Mouse (Mus musculus): ENCODE data around the gene Lpcat3.
"Not testable (repeated sequence)": the region's sequence is repeated elsewhere in the genome, so short reads cannot be mapped to it uniquely, and the experiment has no call there.

Lpcat3 gene

DNA sequence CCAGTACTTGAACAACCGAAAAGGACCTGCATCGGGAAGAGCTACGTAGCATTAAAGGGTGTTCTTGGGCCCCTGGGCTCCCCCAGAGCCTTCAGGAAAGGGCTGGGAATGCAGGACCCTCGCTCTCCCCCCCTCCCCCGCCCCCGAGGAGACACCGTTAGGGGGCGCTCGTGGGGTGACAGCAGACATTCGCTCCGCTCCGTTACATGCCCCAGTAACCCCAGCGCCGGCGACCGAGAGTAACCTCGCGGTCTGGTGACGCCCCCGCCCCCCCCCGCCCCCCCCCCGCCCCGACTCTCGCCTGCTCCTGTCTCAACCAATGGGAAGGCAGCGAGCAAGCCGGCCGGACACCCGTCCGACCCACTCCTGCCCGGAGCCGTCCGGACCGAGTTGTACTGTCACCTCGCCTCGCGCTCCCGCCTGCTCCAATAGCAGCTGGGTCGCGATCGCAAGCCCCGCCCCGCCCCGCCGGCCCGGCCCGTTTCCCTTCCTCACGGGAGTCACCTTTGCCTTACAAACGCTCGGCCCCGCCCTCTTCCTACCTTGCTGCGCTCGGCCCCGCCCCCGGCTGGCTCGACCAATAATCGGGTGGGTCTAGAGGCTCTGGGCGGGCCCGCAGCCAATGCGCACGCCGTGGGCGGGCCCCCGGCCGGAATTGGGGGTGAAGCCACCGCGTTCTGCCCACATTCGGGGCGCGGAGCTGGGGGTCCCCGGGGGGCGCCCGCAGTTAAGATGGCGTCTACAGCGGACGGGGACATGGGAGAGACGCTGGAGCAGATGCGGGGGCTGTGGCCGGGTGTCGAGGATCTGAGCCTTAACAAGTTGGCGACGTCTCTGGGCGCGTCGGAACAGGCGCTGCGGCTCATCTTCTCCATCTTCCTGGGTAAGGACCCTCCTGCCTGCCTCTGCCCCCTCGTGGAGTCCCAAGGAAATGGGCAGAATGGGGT is at the start of gene Lpcat3:
TSS of gene Lpcat3 (plus strand) at position 551 of the 947 bp plus-strand sequence.
- DNase-seq (ENCODE audit: extremely low read depth, insufficient read length, low spot score): peak; percentile 99

DNA sequence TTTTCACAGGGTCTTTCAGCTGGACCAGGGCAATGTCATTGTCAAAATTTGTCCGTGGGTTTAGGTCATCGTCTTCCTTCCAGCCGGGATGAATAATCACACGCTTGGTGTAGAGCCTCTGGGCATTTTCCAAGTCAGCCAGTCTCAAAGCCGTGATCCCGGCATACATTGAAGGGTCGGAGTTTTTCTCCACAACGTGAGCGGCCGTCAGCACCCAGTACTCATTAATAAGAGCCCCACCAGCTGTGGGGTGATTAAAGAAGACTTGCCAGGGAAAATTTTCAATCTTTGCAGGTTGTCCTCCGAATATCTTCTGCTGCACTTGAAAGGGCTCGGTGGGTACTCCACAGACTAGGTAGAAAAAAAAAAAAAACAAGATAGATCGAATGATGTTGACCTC is 37.2 kb upstream of the Lpcat3 start:
- DNase-seq (ENCODE audit: extremely low read depth, insufficient read length, low spot score): no peak

DNA sequence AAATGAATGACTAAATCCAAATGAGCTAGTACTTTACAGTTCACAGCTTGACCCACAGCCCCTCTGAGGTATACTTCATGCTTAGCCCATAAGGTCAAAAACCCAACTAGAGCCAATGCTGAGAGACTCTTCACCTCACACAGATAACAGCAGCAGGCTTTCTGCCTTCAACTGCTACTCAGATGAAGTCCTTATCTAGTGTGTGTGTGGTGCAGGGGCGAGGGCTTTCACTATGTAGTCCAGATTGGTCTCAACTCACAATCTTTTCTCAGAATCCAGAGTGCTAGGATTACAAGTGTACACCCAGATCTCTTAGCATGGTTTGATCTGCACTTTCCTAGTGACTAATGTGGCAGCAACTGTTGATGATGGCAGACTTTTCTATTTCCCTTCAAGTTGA is 36.6 kb upstream of the Lpcat3 start:
- not testable (repeated sequence) for DNase-seq (ENCODE audit: extremely low read depth, insufficient read length, low spot score)

DNA sequence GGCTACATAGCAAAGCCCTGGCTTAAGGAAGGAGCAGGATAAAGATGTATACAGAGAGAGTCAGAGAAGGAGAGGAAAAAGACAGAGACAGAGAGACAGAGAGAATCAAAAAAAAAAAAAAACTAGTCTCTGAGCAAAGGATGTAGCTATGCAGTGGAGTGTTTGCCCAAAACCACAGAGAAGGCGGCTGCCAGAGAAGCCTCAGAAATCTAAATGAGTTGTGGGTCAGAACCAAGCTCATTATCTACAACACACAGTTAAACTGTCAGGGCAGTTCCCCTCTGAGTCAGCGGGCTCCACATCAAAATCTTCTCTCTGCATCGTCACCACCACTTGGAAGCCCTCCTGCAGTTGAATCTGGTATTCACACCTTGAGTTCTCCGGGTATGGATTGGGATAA is 32.1 kb upstream of the Lpcat3 start:
- DNase-seq (ENCODE audit: extremely low read depth, insufficient read length, low spot score): peak; percentile 7

DNA sequence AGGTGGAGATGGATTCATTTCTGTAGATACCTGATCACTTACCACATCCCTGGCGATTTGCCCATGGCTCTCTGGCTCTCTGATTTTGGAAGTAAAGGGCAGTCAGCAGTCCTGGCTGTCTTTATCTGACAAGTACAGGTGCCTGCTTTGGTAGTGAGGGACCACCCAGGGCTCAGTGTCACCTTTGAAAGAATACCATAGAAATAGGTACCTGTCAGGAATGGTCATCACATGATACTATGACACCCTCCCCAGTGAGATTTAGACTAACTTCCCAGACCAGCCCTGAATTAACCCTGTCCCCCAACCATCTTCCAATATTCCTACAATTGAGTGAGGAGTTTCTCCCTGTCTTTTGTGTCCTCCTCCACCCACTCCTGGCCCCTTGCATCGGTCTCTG is 26.8 kb upstream of the Lpcat3 start, which contains the start of gene C1s2:
TSS of gene C1s2 (minus strand) at position 101 of the 400 bp plus-strand sequence.
- DNase-seq (ENCODE audit: extremely low read depth, insufficient read length, low spot score): not testable (repeated sequence)

DNA sequence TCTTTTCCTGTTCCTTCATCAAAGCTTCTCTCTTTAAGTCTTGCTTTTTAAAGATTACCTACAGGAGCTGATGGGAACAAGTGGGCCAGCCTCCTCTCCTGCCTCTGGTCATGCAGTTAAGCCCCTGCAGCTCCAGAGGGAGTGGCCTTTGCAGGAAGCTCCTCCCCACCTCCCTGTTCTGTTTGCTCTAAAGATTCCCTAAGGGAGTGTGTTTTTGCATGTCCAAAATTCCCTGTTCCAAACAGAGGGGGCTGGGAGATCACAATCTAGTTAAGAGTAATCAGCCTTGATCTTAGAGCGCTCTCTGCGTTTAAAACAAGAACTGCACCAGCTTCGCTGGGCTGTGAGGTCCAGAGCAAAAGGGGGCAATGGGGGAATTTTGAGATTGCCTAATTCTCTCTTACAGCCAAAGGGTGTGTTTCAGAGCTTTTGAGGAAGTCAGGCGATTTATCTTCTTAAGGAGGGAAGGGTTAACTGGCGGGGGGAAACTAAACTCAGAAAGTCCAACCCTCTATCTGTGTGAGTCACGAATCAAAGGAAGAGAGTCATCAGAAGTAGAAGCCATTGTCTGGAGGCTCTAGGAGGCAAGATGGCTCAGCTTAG is 25.9 kb upstream of the Lpcat3 start:
- DNase-seq (ENCODE audit: extremely low read depth, insufficient read length, low spot score): not testable (repeated sequence)

DNA sequence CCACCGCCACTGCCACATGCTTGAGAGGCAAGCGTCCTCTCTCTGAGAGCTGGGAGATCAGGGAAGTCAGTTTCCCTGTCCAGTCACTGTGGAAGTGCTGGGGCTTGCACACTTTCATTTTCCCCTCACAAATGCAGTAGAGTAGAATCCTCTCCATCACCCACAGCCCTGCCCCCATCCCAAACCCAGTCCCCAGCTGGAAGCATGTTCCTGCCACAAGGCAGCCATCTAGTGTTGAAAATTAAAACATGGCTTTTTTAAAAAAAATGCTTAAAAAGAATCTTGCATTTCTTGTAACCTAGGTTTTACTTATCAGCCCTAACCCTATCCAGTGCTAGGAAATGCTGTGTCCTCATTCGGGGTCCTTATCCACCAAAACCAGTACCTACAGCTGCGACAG is 22.8 kb upstream of the Lpcat3 start:
- DNase-seq (ENCODE audit: extremely low read depth, insufficient read length, low spot score): no peak

DNA sequence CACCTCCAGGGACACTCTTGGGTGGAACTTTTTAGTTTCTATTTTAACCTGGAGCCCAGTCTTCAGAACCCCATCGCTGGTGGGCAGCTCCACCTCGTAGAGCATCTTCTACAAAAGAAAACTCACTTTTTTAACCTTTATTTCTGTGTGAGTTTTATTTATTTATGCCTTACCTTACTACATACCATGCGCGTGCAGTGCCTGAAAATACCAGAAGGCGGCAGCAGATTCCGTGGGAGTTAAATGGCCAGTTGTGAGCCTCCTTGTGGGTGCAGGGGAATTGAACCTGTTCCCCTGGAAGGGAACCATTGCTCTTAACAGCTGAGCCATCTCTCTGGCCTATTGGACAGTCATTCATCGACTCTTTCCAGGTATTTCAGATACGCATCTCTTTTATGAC is 21.8 kb upstream of the Lpcat3 start:
- peak; percentile 31 for DNase-seq (ENCODE audit: extremely low read depth, insufficient read length, low spot score)

DNA sequence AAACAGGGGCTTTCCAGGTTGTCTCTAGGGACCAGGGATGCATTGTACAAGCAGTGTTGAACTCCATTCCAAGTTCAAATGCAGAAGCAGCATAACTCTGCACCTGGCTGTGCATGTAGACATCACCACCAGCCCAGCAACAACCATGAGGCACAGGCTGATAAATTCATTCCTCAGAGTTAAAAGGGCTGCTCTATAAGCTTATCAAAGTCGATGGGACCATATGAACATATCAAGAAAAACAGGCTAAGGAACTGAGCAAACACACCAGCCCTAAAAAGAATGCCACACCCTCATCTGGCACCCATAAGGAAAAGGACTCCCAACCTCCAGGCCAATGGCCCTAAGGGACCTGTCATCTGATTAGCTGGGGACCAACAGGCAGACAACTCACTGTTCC is 16.4 kb upstream of the Lpcat3 start:
- no peak for DNase-seq (ENCODE audit: extremely low read depth, insufficient read length, low spot score)

DNA sequence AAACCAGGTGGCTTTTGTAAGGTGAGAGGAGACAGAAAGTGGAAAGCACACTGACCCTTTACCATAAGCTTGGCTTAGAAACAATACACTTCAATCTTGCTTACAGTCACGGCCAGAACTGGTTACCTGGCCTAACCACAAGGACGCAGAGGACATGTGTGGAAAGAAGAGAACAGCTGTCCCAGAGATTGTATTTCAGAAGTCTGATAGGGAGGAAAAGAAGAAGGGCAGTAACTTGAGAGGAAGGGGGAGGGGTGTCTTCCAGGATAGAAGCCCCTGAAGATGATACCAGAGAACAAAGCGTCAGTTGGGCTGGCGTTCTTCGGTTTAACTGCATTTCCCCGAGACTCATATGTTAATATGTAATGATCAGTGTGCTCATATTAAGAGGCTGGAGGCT is 6.9 kb upstream of the Lpcat3 start:
- no peak for DNase-seq (ENCODE audit: extremely low read depth, insufficient read length, low spot score)

DNA sequence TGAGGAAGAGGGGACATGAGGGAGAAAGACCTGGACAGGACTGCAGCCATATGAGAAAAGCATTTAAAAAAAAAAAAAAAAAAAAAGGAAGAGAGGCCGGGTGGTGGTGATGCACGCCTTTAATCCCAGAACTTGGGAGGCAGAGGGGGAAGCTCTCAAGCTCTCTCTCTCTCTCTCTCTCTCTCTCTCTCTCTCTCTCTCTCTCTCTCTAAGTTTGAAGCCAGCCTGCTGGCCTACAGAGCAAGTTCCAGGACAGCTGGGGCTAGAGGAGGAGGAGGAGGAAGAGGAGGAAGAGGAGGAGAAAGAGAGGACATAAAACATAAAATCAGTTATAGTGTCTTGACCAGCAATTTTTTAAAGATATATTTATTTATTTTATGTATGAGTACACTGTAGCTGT is 4.8 kb upstream of the Lpcat3 start:
- no peak for DNase-seq (ENCODE audit: extremely low read depth, insufficient read length, low spot score)

DNA sequence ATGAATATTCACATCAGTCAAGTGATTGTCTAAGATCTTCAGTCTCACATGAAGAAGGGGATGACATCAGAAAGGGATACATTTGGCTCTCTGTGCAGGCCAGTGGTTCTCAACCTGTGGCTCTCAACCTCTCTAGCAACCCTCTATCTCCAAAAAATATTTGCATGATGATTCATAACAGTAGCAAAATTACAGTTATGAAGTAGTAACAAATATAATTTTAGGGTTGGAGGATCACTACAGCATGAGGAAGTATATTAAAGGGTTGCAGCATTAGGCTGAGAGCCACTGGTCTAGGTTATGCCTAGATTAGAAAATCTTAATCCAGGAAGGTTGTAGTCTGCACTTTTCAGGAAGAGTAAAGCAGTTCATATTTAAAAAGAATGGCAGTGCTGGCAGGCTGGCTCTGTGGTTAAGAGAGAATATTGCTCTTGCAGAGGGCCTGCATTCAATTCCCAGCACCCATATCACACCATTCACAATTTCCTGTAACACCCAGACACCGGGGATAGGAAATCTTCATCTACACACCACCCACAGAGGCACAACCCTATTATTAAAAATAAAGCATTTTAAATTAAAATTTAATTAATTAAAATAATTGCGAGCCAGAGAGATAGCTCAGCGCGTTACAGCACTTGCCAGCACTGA is 1.5 kb upstream of the Lpcat3 start:
- DNase-seq (ENCODE audit: extremely low read depth, insufficient read length, low spot score): no peak

DNA sequence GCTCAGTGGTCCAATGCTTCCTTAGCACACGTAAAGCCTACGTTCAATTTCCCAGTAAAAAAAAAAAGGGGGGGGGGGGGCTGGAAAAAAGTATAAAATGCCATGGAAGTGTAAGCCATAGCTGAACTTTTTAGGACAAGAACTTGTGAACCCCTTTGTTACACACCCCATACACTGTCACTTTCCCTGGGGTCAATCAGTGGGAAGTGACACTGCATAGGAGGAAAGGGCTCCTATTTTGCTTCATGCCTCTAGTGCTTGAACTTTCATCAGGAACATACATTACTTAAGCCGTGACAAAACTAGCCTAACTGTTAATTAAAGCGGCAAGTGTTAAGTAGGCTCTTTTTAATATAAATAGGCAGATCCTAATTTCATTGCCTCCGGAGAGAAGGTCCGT is 832 bp upstream of the Lpcat3 start:
- DNase-seq (ENCODE audit: extremely low read depth, insufficient read length, low spot score): no peak

DNA sequence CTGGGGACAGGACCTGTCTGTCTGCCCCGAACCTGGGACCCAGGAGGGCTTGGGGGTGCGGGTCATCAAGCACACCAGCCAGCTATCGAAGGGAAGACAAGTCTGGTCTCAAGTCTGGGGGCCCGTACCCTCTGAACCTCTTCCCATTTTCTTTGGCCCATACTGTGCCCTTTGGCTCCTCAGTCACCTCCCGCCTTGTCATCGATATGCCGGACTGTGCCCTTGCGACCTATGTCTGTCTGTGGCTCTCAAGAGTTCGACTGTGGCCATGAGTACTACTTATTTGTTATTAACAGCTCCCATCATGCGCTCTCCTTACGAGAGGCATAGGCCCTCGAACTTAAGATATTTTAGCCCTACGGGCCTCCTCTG is 583 bp downstream of the Lpcat3 start:
- DNase-seq (ENCODE audit: extremely low read depth, insufficient read length, low spot score): no peak

DNA sequence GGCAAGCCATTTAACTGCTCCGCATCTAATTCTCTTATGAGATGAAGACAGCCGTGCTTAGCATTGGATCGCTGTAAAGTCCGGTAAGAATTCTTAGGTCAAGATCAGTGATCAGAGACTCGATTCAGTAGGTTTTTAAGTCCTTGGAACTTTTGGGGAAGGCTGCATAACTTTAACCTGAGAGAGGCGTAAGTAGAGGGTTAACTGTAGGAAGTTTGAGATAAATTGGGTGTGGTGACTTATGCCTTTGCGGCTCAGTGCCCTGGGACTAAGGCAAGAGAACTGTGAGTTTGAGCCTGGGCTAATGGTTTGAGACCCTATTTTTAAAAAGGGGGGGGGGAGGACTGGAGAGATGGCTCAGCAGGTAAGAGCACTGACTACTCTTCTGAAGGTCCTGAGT is 1.4 kb downstream of the Lpcat3 start:
- no peak for DNase-seq (ENCODE audit: extremely low read depth, insufficient read length, low spot score)

DNA sequence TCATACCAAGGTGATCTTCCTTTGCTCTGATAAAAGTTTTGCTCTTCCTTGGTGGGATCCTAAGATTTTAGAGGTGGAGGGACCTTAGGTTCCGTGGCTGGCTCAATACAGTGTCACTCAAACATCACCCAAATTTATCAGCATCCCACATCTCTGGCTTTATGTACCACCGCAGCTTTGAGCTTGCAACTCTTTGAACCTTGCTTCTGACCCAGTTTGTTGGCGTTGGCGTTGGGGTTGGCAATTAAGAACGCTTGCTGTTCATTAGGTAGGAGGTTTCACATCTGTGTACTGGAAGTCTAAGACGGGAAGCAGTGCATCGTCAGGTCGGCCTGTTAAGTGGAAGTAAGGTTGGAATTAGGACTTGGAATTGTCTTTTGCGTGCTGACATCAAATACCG is 2.2 kb downstream of the Lpcat3 start:
- no peak for DNase-seq (ENCODE audit: extremely low read depth, insufficient read length, low spot score)

DNA sequence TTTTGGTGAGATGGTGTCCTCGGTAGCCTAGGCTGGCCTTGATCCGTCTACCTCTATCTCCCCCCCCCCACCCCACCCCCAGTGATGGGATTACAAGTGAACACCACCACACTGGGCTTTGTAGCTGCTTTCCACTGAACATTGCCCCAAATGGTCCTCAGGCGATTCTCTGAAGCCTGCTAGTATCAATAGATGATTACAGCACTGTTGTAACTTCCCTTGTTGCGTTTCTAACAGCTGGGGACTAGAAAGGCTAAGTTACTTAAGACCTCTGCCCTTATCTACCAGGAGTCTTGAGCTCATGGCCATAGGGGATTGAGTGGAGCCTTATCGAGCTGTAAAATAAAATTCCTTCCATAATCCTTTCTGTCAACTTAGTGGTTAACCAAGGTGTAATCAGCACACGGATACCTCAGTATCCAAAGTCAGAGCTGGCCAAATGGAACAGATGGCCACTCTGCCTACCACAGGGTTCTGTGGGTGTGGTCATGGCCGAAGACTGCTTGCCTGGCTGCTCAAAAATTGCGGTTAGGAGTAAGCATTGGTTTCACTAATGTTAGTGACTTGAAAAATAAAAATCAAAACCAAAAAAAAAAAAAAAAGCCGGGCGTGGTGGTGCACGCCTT is 6.5 kb downstream of the Lpcat3 start:
- DNase-seq (ENCODE audit: extremely low read depth, insufficient read length, low spot score): no peak

DNA sequence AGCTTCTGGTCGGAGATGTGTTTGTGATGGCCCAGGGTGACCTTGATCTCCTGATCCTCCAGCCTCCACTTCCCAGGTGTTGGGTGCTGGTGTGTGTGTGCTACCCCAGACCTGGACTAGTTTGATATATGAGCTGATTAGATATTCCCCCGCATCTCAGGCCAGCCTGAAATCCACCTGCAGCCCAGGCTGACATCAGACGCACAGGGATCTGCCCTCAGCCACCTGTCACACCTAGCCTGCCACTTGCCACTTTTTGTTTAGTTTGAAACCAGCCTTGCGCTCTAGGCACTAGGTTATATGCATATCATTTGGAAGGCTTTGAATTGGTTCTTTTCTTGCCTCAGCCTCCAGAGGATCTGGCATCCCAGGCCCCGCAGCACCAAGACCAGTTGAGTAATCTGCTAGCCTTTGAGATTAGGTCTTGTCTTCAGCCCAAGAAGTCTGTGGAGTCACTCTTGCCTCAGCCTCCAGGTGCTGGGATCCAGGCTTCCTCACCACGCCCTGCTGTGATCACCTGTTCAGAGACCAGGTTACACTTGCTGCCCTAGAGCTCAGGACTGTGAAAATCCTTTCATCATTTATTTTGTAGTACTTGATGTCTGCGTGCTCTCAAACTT is 7.6 kb downstream of the Lpcat3 start:
- no peak for DNase-seq (ENCODE audit: extremely low read depth, insufficient read length, low spot score)

DNA sequence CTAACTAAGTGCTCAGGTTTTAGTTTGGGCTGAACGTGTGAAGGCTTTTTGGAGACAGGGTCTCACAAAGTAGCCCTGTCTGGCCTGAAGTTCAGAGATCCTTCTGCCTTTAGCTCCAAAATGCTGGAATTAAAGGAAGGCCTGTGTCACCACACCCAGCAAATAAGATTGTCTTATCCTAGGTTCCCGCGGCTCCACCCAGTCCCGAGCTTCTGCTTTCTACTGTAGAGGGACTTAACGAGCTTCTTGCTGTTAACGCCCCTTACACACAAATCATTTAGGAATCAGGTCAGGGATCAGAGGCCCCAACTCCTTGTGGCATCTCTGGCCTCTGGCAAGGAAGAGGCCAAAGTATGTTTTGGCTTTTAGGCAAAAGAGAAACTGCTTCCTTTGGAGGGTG is 9.3 kb downstream of the Lpcat3 start:
- DNase-seq (ENCODE audit: extremely low read depth, insufficient read length, low spot score): no peak

DNA sequence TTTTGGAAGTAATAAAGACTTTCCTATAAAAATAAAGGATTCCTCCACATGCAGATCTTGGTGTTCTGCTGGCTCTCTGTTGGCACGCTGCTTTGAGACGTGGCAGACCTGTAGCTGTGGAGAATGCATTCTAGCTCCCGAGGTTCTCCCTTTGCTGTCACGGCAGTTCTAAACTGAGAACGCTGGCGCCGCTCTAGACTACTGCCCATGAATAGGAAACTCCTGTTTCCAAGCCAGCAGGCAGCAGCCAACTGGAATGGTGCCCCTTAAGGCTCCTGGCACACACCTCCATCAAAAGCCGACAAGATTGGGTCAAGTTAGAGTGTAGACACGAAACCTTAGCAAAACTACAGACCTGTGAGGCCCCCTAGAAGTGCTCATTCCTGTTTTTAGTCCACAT is 10.8 kb downstream of the Lpcat3 start:
- no peak for DNase-seq (ENCODE audit: extremely low read depth, insufficient read length, low spot score)

DNA sequence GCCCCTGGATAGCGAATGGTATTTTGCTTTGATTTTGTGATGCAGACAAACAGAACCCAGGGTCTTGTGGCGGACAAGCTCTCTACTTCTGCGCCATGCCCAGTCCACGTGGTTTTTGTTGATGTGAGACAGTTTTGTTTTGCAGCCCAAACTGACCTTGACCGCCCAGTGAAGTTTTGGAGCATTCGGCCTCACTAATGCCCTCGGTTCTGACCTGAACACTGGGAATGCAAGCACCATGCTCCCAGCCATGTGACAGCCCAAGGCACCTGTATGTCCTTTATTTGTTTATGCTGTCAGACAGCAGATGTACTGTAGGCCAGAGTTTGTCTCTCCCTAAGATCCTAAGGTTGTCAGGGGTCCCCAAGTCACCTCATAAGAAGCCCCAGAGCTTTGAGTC is 11.8 kb downstream of the Lpcat3 start:
- no peak for DNase-seq (ENCODE audit: extremely low read depth, insufficient read length, low spot score)
